Mouse (Mus musculus): ENCODE measurements around the gene Pdx1. TPM values are rescaled to one million over a fixed set of nuclear protein-coding genes. Genes with fewer than 3 reads are reported as not detected.

The Pdx1 gene
- total and polyA plus RNA-seq, 3 experiments = not detected

GRCm38 (mm10) chr5:147270673-147271655, 1.2 kb downstream of the Pdx1 start:
- in situ Hi-C loops (cut with MboI; ENCODE audit: low pct_ligation_motif_present, low pct_unique_long_range_greater_than_20kb, low sequenced_read_pairs) (no loop called here), dilution Hi-C loops (cut with MboI; ENCODE audit: extremely low pct_ligation_motif_present, extremely low pct_unique_long_range_greater_than_20kb, low sequenced_read_pairs) (no loop called here)
- H3K9ac ChIP-seq (ENCODE audit: insufficient read depth, low read depth) = no peak overlapping the region
- no peak overlapping the region for H3K4me3 ChIP-seq (replicated peaks in 1 of 3; ENCODE audit: low read depth in 2 of 3, low read length in 2 of 3, poor library complexity in 1 of 3)
- no peak overlapping the region for H3K27ac ChIP-seq (ENCODE audit: insufficient read depth, low read depth)
- no peaks in the 10 kb centered on the region for H3K4me1 ChIP-seq (ENCODE audit: control insufficient read depth in 1 of 2, insufficient read depth in 2 of 2)
- no peak for DNase-seq (ENCODE audit: extremely low read depth)
- H3K27me3 ChIP-seq (replicated peaks) = peaks cover 53% of the 10 kb centered on the region
- H3K9me3 ChIP-seq (replicated peaks; ENCODE audit: low read length) = no peaks in the 10 kb centered on the region
- H3K79me2 ChIP-seq (replicated peaks; ENCODE audit: control insufficient read depth, extremely low read depth, insufficient read depth, poor library complexity, severe bottlenecking) = no peaks in the 10 kb centered on the region
- H3K4me2 ChIP-seq (ENCODE audit: insufficient read depth, low read depth, poor library complexity, severe bottlenecking) = no peak overlapping the region
- H3K36me3 ChIP-seq (replicated peaks in 1 of 2; ENCODE audit: control insufficient read depth in 1 of 2, insufficient read depth in 1 of 2, low read length in 1 of 2) = no peaks in the 10 kb centered on the region
- TF ChIP-seq USF2 (conservative IDR thresholded peaks at IDR 0.05; ENCODE audit: low read depth, low read length) (no peak), MAZ (IDR thresholded peaks at IDR 0.05; ENCODE audit: low read depth, low read length) (no peak), NELFE (IDR thresholded peaks at IDR 0.05; ENCODE audit: low read depth, low read length) (no peak), CHD2 (IDR thresholded peaks at IDR 0.05; ENCODE audit: low read length) (no peak), IRF4 (IDR thresholded peaks at IDR 0.05; ENCODE audit: low read depth, low read length) (no peak), MEF2A (IDR thresholded peaks at IDR 0.05; ENCODE audit: borderline replicate concordance, low read depth, low read length) (no peak), POLR2A (IDR thresholded peaks at IDR 0.05; ENCODE audit: low read depth, low read length) (no peak), ELF1 (IDR thresholded peaks at IDR 0.05; ENCODE audit: low read depth, low read length) (no peak)

GRCm38 (mm10) chr5:147272046-147272807, 2.5 kb downstream of the Pdx1 start:
- dilution Hi-C loops (cut with MboI; ENCODE audit: extremely low pct_ligation_motif_present, extremely low pct_unique_long_range_greater_than_20kb, low sequenced_read_pairs) = no loop called here

More at GRCm38 (mm10) chr5:147272046-147272807, 2.5 kb downstream of the Pdx1 start:
- H3K4me2 ChIP-seq (ENCODE audit: insufficient read depth, low read depth, poor library complexity, severe bottlenecking) = no peak overlapping the region
- H3K27me3 ChIP-seq (replicated peaks) = peaks cover 63% of the 10 kb centered on the region
- in situ Hi-C loops (cut with MboI; ENCODE audit: low pct_ligation_motif_present, low pct_unique_long_range_greater_than_20kb, low sequenced_read_pairs) = no loop called here
- no peak overlapping the region for H3K9ac ChIP-seq (ENCODE audit: insufficient read depth, low read depth)
- H3K4me1 ChIP-seq (ENCODE audit: control insufficient read depth in 1 of 2, insufficient read depth in 2 of 2) = no peaks in the 10 kb centered on the region
- H3K4me3 ChIP-seq (replicated peaks in 1 of 3; ENCODE audit: low read depth in 2 of 3, low read length in 2 of 3, poor library complexity in 1 of 3) = no peak overlapping the region
- no peaks in the 10 kb centered on the region for H3K9me3 ChIP-seq (replicated peaks; ENCODE audit: low read length)
- H3K79me2 ChIP-seq (replicated peaks; ENCODE audit: control insufficient read depth, extremely low read depth, insufficient read depth, poor library complexity, severe bottlenecking) = no peaks in the 10 kb centered on the region
- no peak for DNase-seq (ENCODE audit: extremely low read depth)
- H3K27ac ChIP-seq (ENCODE audit: insufficient read depth, low read depth) = no peak overlapping the region
- TF ChIP-seq POLR2AphosphoS2 (IDR thresholded peaks at IDR 0.05; ENCODE audit: low read depth, low read length) = no peak
- no peak for TF ChIP-seq NELFE (IDR thresholded peaks at IDR 0.05; ENCODE audit: low read depth, low read length)
- TF ChIP-seq CTCF (conservative IDR thresholded peaks at IDR 0.05 in 1 of 2, IDR thresholded peaks at IDR 0.05 in 1 of 2; ENCODE audit: low read depth in 2 of 2, low read length in 2 of 2) = no peak
- TF ChIP-seq USF1 (IDR thresholded peaks at IDR 0.05; ENCODE audit: low read depth, low read length) = no peak
- no peak for TF ChIP-seq POLR2A (IDR thresholded peaks at IDR 0.05; ENCODE audit: low read depth, low read length)
- no peak for TF ChIP-seq MAFK (IDR thresholded peaks at IDR 0.05; ENCODE audit: insufficient replicate concordance, low read length)
- TF ChIP-seq GABPA (IDR thresholded peaks at IDR 0.05; ENCODE audit: insufficient replicate concordance, low read depth, low read length) = no peak
- no peak for TF ChIP-seq RAD21 (IDR thresholded peaks at IDR 0.05; ENCODE audit: low read depth, low read length)
- TF ChIP-seq UBTF (IDR thresholded peaks at IDR 0.05; ENCODE audit: low read depth, low read length) = no peak
- TF ChIP-seq SMC3 (IDR thresholded peaks at IDR 0.05; ENCODE audit: low read depth, low read length) = no peak
- no peak for TF ChIP-seq USF2 (conservative IDR thresholded peaks at IDR 0.05; ENCODE audit: low read depth, low read length)
- no peak for TF ChIP-seq TBP (conservative IDR thresholded peaks at IDR 0.05; ENCODE audit: low read depth, low read length)
- no peak for TF ChIP-seq ZMIZ1 (IDR thresholded peaks at IDR 0.05; ENCODE audit: low read depth, low read length)
- no peak for TF ChIP-seq MAZ (IDR thresholded peaks at IDR 0.05; ENCODE audit: low read depth, low read length)
- H3K36me3 ChIP-seq (replicated peaks in 1 of 2; ENCODE audit: control insufficient read depth in 1 of 2, insufficient read depth in 1 of 2, low read length in 1 of 2) = no peaks in the 10 kb centered on the region
